Mouse (Mus musculus) heart, postnatal 36 days (tissue): ENCODE data around the gene Rabgef1. TPM values are rescaled to one million over a fixed set of nuclear protein-coding genes. Genes with fewer than 3 reads are reported as not detected.
A peak's percentile ranks its signal among the peaks of the same experiment; 100 is the strongest.

ENCODE experiments used
- DNase-seq, 2 experiments: peaks; one replicate each; pipeline ENCODE4 v3.0.0; 2021 to 2022
- intact Hi-C: fragments of 180-260 bp; cut with DNase I; formaldehyde crosslinking; loops from one replicate; pipeline ENCODE4 v1.15.1; 2025
- total RNA-seq, 2 experiments: library from RNA; stranded (reverse); gene quantifications; 2 replicates each; pipeline ENCODE4 v1.2.3; 2021

Rabgef1 gene
- 10 to 100 TPM; 20.6 to 21.2 TPM for total RNA-seq

DNA sequence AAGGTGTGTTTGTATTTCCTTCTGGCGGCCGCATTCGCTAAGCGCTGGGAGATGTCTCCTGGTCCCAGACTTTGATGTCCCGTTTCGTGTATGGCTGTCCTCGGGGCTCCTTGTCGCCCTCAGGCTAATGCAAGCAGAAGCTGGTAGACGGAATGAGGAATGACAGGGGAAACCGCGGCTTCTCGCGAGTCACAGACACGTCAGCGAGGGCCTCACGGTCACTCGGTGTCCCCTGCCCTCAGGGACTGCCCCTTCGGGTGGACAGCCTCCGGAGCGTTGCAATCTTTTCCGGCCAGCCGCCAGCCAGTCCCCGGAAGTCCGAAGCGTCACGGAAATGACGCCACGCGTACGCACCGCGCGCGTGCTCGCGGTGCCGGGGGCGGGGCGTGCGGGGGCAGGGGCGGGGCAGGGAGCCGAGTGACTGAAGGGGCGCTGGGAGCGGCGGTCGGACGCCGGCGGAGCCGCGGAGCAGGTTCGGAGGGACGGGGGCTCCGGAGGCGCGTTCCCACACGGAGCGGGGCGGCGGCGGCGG is at the start of gene Rabgef1:
TSS of gene Rabgef1 (plus strand) at position 376 of the 532 bp plus-strand sequence.
- intact Hi-C loops, result loop anchor here (2.0 to 5.0 kb wide), 3 partner anchors 27 to 229 kb away; partner anchors contain the start of genes Kctd7 and Vkorc1l1
- DNase-seq, result peak; percentile 96 to 97

DNA sequence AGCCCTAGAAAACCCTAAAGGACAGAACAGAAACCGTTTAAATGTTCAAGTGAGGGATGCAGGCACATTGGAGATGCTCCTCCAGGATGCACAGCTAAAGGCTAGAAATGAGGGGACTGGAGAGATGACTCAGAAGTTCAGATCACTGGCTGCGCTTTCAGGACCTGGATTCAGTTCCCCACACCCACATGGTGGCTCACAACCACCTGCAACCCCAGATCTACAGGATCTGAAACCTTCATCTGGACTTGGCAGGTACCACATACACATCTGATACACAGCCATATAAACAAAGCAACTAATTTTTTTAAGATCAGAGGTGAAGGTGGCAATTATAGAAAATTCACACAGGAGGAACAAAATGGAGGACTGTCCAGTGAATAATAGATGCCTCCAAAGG is 49.2 kb upstream of the Rabgef1 start:
- DNase-seq, result no peak
- intact Hi-C loops, result no loop called here

DNA sequence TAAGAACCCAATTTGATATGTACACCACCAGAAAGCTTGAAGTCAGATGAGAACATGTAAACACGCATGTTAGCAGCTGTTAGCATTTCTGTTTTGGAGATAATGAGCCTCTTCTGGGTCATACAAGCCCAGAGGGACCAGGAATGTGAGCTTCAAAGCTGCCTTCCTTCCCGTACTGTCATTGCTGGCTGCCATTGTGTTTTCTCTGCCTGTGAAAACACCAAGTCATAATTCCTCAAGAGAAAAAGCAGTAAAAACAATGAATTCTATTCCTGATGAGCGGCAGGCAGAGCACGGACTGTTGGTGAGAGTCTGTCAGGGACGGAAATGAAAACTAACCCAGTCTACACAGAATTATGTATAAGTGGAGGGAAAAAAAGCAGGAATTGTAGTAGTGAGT is 47.3 kb upstream of the Rabgef1 start:
- intact Hi-C loops, result no loop called here
- no peak for DNase-seq

DNA sequence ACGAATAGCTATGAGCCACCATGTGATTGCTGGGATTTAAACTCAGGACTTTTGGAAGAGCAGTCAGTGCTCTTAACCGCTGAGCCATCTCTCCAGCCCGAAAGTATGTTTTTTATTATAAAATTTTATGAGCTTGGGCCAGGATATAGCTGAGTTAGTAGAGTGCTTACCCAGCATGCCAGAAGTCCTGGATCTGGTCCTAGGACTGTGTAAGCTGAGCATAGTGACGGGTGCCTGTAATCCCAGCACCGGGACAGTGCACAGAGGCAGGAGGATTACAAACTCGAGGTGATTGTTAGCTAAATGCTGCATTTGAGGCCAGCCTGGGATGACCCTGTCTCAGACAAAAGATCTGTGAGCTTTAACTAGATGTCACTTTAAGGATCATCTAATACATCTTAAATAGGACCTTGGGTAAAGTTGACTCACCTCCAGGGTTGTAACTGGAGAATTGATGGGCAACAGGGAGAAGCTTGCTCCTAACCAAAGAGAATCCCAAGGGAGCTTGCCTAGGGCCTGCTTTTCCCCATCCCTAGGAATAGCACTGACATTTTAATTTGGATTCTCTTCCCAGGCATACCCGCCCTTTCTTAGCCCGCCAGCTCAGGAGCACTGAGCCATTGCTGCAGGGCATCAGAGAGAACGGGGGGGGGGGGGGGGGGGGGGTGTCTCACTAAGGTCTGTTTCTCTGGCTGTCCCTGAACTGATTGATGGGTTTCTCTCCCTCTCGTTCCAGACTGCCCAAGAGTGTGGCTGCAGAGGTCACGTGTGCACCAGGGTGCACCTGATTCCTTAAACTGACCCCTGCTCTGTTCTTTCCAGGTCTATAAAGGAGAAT is 42.7 kb upstream of the Rabgef1 start:
- intact Hi-C loops, result no loop called here

DNA sequence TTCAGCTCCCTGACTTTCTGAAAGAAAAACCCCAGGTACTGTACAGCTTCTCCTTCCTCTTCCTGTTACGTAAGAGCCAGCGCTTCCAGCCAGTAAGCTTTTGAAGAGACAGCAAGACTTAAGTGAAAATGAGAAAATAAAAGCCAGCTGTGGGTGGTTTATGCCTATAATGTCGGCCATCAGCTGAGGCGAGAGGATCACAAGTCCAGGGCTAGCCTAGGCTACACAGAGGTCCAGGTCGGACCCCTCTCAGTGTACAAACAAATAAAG is 42.1 kb upstream of the Rabgef1 start:
- intact Hi-C loops, result no loop called here
- DNase-seq, result no peak

More for the DNA sequence above, 42.7 kb upstream of the Rabgef1 start:
- DNase-seq, result no peak

DNA sequence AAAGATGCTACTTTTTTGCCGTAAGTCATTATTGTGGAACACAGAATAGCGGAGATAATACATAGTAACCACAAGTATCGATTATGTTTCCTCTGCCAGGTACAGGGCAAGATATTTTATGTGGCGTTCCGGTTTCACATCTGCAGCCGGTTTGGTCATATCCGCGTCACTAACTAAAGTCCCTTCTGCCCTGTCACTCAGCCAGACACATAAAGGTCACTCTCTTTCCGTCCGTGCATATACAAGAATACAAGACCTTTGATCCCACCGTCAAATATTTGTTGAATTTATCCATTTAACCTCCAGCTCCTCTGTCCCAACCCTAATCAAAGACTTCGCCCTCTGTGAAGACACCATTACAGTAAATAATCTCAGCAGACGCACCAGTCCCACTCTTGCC is 35.0 kb upstream of the Rabgef1 start:
- intact Hi-C loops, result no loop called here
- no peak for DNase-seq

DNA sequence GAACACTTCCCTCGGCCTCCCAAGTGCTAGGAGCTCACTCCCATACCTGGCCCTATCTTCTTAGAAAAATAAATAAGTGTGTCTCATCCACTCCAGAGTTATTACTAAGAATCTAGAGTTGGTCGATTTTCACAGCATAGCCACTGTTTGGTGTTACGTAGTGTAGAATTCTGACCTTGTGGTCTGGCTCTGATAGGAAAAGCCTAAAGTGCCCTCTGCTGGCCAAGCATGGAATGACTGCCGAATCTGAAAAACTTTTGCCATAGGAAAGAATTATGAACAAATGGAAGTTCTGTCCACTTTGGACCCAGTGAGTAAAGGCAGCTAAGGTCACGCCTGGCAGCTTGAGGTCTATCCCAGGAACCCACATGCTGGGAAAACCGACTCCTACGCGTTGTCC is 32.2 kb upstream of the Rabgef1 start:
- peak; percentile 85 to 92 for DNase-seq
- intact Hi-C loops, result loop anchor here (1.0 to 2.0 kb wide), 3 partner anchors 61 to 117 kb away; no protein-coding TSS in a partner anchor

DNA sequence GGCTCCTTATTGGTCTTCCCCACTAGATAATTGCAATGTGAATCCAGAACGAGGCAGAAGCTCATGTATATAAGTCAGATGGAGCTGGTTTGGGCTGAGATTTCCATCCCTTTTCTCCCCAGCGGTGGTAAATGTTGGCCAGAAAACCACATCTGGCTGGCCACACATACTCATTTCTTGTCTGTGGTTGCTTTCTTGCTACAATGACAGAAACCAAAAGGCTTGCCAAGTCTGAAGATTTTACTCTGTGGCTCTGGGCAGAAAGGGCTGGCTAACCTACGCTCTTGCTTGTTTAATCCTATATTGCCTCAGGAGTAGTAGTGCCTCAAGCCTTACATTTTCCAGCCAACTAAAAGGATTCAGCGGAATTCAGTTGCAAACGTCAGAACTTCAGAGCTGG is 30.5 kb upstream of the Rabgef1 start:
- DNase-seq, result no peak
- intact Hi-C loops, result no loop called here

DNA sequence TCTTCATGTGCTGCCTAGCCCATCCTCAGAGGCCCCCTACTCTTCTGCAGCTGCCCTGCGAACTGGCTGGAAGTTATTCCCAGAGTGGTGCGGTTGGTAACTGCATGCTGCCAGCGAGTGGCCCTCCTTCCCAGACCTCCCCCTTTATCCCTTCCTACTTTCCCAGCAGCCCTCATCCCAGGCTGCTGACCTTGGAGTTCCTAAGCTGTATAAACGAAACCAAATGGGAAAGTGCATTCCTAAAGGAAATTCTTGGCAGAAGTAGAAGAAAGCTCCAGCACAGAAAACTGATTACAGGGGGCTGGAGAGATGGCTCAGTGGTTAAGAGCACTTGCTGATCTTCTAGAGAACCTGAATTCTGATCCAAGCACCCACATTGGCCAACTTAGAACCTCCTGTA is 29.6 kb upstream of the Rabgef1 start:
- DNase-seq, result no peak
- intact Hi-C loops, result no loop called here

DNA sequence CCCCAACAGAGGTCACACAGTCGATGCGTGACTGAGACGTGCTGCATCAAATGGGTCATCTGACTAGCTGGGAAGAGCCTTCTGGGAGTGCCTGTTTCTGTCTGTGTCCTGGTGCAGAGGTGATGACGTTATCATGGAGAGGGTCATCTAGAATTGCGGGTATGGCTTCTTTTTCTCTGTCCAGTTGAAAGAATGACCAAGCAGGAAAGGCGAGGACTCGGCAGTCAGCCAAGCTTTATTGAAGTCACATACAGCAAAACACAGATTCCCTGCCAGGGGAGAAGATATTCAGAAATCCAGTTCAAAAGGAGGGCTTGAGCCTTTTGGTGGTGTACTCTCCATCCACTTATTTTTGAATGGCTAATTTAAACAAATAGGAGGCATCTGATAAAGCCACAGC is 28.5 kb upstream of the Rabgef1 start:
- intact Hi-C loops, result no loop called here

DNA sequence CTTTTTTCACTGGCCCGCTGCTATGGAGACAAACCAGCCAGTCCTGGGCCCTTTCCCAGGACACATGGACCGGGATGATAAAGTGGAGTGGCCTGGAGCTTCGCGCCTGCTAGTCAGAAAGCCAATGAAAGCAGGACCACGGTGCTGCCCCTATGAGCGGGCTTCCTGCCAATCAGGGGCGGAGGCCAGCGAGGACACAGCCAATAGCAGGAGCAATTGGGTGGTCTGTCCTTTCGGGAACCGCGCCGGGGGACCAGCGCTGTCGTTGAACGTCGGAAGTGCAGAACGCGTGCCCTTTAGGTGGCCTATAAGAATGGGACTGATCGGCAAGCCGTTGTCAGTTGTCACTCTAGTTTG is 27.6 kb upstream of the Rabgef1 start:
- intact Hi-C loops, result loop anchor here (2.0 kb wide), 1 partner anchor 27 kb away; the partner anchor contains the start of gene Rabgef1
- DNase-seq, result peak in 1 of 2 experiments; percentile 70

More for the DNA sequence above, 28.5 kb upstream of the Rabgef1 start:
- DNase-seq, result no peak

DNA sequence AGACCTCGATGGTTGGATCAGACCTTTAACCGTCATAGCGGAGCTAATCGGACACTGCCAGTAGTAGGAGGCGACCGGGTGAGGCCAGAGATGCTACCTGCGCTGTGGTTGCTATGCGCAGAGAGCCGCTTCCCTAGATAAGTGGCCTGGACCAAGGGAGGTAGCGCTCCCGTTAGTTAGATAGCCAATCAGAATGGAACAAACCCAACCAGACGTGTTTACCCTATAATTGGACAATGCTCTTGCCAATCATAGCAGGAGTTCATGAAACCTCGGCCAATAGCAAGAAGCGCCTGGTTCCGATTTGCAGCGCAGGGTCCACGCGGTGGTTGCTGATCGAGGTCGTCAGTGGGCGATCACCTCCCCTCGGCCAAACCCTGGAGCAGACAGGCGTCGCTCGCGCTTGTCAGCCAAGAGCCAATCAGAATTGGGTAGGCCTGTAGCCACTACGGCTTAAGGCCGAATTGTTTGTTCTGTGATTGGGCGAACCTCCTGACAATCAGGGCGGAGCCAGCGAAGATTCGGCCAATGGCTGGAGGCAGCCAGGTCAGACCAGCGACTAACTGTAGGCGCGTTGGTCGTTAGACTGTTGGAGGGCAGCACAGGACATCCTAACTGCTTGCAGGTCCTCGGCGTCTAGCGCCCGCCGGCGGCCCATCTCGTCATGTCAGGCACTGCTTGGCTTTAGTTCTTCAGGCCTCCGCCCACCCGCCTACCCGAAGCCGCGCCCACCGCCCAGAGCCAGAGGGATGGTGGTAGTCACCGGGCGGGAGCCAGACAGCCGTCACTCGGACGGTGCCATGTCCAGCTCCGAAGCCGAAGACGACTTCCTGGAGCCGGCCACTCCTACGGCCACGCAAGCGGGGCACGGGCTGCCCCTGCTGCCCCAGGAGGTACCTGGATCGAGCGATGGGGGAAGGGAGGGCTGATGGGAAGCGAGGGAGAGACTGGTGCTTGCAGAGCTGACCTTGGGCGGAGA is 27.0 kb upstream of the Rabgef1 start, which contains the start of gene Kctd7:
TSS of gene Kctd7 (plus strand) at position 528 of the 979 bp plus-strand sequence.
- intact Hi-C loops, result loop anchor here (2.0 kb wide), 1 partner anchor 26 kb away; the partner anchor contains the start of gene Rabgef1
- peak; percentile 94 to 95 for DNase-seq

DNA sequence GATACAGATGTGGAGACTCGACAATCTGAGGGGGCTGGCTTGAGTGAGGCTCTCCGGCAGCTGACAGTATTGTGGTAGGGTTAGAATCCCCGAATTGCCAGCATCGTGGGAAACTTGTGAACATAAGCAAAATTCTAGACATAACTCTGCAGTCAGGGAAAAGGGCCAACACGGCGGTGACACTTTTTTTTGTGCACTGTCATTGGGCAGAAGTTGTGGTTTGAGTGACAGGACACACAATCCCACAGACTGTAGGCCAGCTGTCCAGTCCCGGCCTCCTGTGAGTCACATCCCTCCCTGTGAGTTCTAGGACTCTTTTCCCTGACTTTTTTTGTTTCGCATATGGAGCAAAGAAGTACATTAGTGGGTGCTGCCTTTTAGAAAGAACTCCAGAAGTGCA is 25.6 kb upstream of the Rabgef1 start:
- no peak for DNase-seq
- intact Hi-C loops, result loop anchor here (2.0 kb wide), 1 partner anchor 25 kb away; the partner anchor contains the start of gene Rabgef1

DNA sequence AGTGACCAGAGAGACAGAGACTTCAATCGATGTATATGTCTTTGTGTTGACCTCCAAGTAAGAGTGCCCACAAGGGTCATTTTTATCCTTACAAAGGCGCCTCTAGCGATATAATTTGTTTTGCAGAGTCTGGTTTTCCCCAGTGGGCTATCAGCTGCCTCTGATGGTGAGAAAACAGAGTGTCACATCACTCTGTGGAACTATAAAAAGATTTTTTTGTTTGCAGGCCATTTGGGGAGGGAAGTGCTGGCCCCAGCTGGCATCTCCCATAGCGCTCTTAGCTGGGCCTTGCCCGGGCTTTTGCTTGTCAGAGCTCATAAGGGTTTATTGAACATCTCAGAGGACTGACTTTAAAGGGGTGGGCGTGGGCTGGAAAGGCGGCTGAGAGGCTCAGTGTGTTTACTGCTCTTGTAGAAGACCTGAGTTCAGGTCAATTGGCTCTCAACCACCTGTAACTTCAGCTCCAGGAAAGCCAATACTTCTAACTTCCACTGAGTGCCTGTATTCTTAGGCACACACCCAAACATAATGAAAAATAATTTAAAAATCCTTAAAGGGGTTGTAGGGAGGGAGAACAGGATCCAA is 21.8 kb upstream of the Rabgef1 start:
- intact Hi-C loops, result no loop called here
- no peak for DNase-seq

DNA sequence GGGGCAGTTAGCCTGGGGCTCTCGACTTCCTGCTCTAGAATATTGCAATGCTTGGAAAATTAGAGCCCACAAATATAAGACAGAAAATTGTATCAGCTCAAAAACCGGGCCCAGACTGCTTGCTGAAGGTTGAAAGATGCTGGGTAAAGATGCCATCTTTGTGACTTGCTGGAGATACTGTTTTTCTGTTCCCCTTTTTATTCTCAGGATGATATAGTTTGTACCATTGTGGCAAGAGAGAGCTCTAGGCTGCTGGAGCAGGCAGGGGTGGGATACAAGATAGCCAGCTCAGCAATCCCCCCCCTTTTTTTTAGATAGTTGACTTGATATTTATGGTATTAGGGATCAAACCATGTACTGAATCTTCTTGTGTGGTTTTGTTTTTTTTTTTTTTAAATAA is 17.3 kb upstream of the Rabgef1 start:
- intact Hi-C loops, result no loop called here
- DNase-seq, result no peak

DNA sequence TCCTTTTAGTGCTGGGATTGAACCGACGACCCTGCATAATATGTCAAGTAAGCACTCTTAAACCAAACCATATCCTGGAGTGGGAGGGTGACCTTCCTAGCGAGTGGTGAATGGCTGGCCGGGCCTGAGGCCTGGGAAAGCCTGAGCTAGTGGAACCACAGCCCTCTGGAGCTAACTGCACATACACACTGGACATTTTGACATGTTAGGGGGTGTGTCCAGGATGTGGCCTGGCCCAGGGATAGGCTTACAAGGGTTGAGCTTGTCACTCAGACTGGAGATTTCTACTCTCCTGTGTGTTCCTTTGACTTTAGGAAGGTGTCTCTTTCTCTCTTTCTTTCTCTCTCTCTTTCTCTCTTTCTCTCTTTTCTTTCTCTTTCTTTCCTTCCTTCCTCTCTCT is 13.1 kb upstream of the Rabgef1 start:
- intact Hi-C loops, result no loop called here

DNA sequence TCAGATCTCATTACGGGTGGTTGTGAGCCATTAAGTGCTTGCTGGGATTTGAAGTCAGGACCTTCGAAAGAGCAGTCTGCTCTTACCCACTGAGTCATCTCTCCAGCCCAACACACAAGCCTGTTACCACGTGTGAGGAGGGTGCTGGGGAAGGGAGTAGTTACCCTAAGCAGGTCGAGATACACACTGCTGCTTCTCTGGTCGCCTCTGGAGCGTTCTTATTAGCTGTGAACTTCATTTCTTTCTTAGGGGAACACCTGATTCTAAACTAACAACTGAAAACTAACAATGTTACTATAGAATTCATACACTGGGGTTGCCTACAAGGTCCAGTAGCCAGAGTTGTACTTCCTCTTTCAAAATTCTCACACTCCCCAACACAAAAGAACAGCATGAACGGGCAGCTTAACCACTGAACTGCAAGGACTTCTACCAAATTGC is 11.8 kb upstream of the Rabgef1 start:
- no peak for DNase-seq
- intact Hi-C loops, result no loop called here

More for the DNA sequence above, 13.1 kb upstream of the Rabgef1 start:
- no peak for DNase-seq

DNA sequence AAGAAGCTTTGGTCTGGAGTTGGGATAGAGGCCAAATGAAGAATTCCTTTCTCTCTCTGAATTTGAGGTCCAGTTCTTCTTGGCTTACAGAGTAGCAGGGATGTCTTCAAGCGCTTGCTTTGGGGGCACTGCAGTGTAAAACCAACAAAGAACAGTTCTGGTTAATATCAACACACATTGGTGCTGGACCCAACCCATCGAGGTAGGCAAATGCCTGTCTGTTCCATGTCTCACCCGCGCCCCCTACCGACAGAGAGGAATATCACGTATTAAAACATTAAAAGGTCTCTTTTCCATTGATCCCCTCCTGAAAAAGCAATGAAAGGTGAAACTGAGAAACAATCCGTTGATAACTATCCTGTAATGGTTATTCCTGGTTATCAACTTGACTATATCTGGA is 7.9 kb upstream of the Rabgef1 start:
- intact Hi-C loops, result loop anchor here (1.0 kb wide), 1 partner anchor 140 kb away; no protein-coding TSS in a partner anchor
- DNase-seq, result peak; percentile 81 to 87

DNA sequence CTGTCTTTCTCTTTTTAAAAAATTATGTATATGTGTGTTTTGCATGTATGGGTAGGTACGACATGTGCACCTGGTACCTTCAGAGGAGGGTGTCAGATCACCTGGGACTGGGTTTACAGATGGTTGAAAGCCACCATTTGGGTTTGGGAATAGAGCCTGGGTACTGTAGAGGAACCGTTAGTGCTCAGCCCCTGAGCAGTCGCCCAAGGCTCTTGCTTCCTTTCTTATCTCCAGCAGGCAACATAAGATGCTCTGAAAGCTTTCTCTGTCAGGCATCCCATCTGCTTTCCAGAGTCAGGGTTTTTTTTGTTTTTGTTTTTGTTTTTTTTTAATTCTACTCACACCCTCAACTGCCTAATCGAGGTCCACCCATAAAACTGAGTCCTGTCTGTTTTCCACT is 6.4 kb upstream of the Rabgef1 start:
- intact Hi-C loops, result no loop called here

DNA sequence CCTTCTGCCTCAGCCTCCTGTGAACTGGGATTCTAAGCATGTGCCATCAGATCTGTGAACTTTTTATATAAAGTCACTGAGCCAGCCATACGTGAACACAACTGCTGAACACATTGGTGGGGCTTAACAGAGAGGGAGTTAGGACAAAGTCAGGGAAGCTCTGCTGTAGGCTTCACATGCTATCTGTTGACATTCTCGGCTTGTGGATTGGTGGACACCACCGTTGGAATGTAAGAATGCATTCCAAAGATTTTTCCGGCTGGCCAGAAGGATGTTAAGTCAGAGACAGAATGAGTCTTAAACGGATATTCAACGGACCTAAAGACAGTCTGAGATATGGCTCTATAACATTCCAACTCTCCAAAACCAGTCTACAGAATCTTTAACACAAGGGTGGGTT is 2.5 kb upstream of the Rabgef1 start:
- intact Hi-C loops, result no loop called here
- DNase-seq, result no peak

More for the DNA sequence above, 6.4 kb upstream of the Rabgef1 start:
- DNase-seq, result no peak
